Mouse (Mus musculus): ENCODE measurements around the gene Nek10. TPM values are rescaled to one million over a fixed set of nuclear protein-coding genes. Genes with fewer than 3 reads are reported as not detected.
A peak's percentile ranks its signal among the peaks of the same experiment; 100 is the strongest.

Nek10 gene
- total and polyA plus RNA-seq, 3 experiments = 0.01 to 0.04 TPM; not detected in 1

GRCm38 (mm10) chr14:14904750-14905529 lies 101.7 kb downstream of the Nek10 start:
- no peaks in the 10 kb centered on the region for H3K9me3 ChIP-seq (replicated peaks; ENCODE audit: low read length)
- in situ Hi-C loops (cut with MboI; ENCODE audit: low pct_ligation_motif_present, low pct_unique_long_range_greater_than_20kb, low sequenced_read_pairs) = no loop called here
- DNase-seq (ENCODE audit: extremely low read depth) = peak; percentile 79
- no peak overlapping the region for H3K9ac ChIP-seq (ENCODE audit: insufficient read depth, low read depth)
- H3K27ac ChIP-seq (ENCODE audit: insufficient read depth, low read depth) = no peak overlapping the region
- no peaks in the 10 kb centered on the region for H3K36me3 ChIP-seq (replicated peaks in 1 of 2; ENCODE audit: control insufficient read depth in 1 of 2, insufficient read depth in 1 of 2, low read length in 1 of 2)
- dilution Hi-C loops (cut with MboI; ENCODE audit: extremely low pct_ligation_motif_present, extremely low pct_unique_long_range_greater_than_20kb, low sequenced_read_pairs) = no loop called here
- H3K4me2 ChIP-seq (ENCODE audit: insufficient read depth, low read depth, poor library complexity, severe bottlenecking) = 0 out of 2 replicates have a peak overlapping the region, but pooled peaks have one; percentile 34
- H3K4me1 ChIP-seq (ENCODE audit: control insufficient read depth in 1 of 2, insufficient read depth in 2 of 2) = 0 out of 4 replicates have a peak, but pooled peaks cover 0 to 4% of the 10 kb centered on the region in 2 experiments
- H3K79me2 ChIP-seq (replicated peaks; ENCODE audit: control insufficient read depth, extremely low read depth, insufficient read depth, poor library complexity, severe bottlenecking) = no peaks in the 10 kb centered on the region
- H3K4me3 ChIP-seq (replicated peaks in 1 of 3; ENCODE audit: low read depth in 2 of 3, low read length in 2 of 3, poor library complexity in 1 of 3) = no peak overlapping the region
- no peaks in the 10 kb centered on the region for H3K27me3 ChIP-seq (replicated peaks)
- TF ChIP-seq MAZ (IDR thresholded peaks at IDR 0.05; ENCODE audit: low read depth, low read length) = no peak
- peak; percentile 41; the same call in 1 of the 2 replicates for TF ChIP-seq MYC (IDR thresholded peaks at IDR 0.05; ENCODE audit: low read depth, low read length)
- 0 out of 2 replicates have a peak, but pooled peaks have one; percentile 27 for TF ChIP-seq NELFE (IDR thresholded peaks at IDR 0.05; ENCODE audit: low read depth, low read length)
- peak; percentile 46 to 82; a peak in 3 of 4 replicates for TF ChIP-seq CTCF (conservative IDR thresholded peaks at IDR 0.05 in 1 of 2, IDR thresholded peaks at IDR 0.05 in 1 of 2; ENCODE audit: low read depth in 2 of 2, low read length in 2 of 2)
- peak; percentile 73 for TF ChIP-seq RAD21 (IDR thresholded peaks at IDR 0.05; ENCODE audit: low read depth, low read length)
- peak; percentile 71 for TF ChIP-seq SMC3 (IDR thresholded peaks at IDR 0.05; ENCODE audit: low read depth, low read length)

GRCm38 (mm10) chr14:14905530-14905852 lies 102.3 kb downstream of the Nek10 start:
- TF ChIP-seq CTCF (conservative IDR thresholded peaks at IDR 0.05 in 1 of 2, IDR thresholded peaks at IDR 0.05 in 1 of 2; ENCODE audit: low read depth in 2 of 2, low read length in 2 of 2) (peak in 1 of 2 experiments; percentile 54; a peak in 2 of 4 replicates), ELF1 (IDR thresholded peaks at IDR 0.05; ENCODE audit: low read depth, low read length) (no peak)
- Histone ChIP-seq H3K36me3 (replicated peaks in 1 of 2; ENCODE audit: control insufficient read depth in 1 of 2, insufficient read depth in 1 of 2, low read length in 1 of 2) (no peaks in the 10 kb centered on the region), H3K4me1 (ENCODE audit: control insufficient read depth in 1 of 2, insufficient read depth in 2 of 2) (0 out of 4 replicates have a peak, but pooled peaks cover 0 to 4% of the 10 kb centered on the region in 2 experiments), H3K79me2 (replicated peaks; ENCODE audit: control insufficient read depth, extremely low read depth, insufficient read depth, poor library complexity, severe bottlenecking) (no peaks in the 10 kb centered on the region), H3K9me3 (replicated peaks; ENCODE audit: low read length) (no peaks in the 10 kb centered on the region), H3K27me3 (replicated peaks) (no peaks in the 10 kb centered on the region), H3K9ac (ENCODE audit: insufficient read depth, low read depth) (no peak overlapping the region), H3K4me3 (replicated peaks in 1 of 3; ENCODE audit: low read depth in 2 of 3, low read length in 2 of 3, poor library complexity in 1 of 3) (no peak overlapping the region), H3K27ac (ENCODE audit: insufficient read depth, low read depth) (no peak overlapping the region), H3K4me2 (ENCODE audit: insufficient read depth, low read depth, poor library complexity, severe bottlenecking) (no peak overlapping the region)
- in situ Hi-C loops (cut with MboI; ENCODE audit: low pct_ligation_motif_present, low pct_unique_long_range_greater_than_20kb, low sequenced_read_pairs) = no loop called here
- dilution Hi-C loops (cut with MboI; ENCODE audit: extremely low pct_ligation_motif_present, extremely low pct_unique_long_range_greater_than_20kb, low sequenced_read_pairs) = no loop called here
- DNase-seq (ENCODE audit: extremely low read depth) = peak; percentile 26

- H3K4me2 ChIP-seq (ENCODE audit: insufficient read depth, low read depth, poor library complexity, severe bottlenecking) = no peak overlapping the region
- no peaks in the 10 kb centered on the region for H3K4me1 ChIP-seq (ENCODE audit: control insufficient read depth in 1 of 2, insufficient read depth in 2 of 2)
- H3K9ac ChIP-seq (ENCODE audit: insufficient read depth, low read depth) = no peak overlapping the region
- dilution Hi-C loops (cut with MboI; ENCODE audit: extremely low pct_ligation_motif_present, extremely low pct_unique_long_range_greater_than_20kb, low sequenced_read_pairs) (no loop called here), in situ Hi-C loops (cut with MboI; ENCODE audit: low pct_ligation_motif_present, low pct_unique_long_range_greater_than_20kb, low sequenced_read_pairs) (no loop called here)
- no peaks in the 10 kb centered on the region for H3K36me3 ChIP-seq (replicated peaks in 1 of 2; ENCODE audit: control insufficient read depth in 1 of 2, insufficient read depth in 1 of 2, low read length in 1 of 2)
- H3K4me3 ChIP-seq (replicated peaks in 1 of 3; ENCODE audit: low read depth in 2 of 3, low read length in 2 of 3, poor library complexity in 1 of 3) = no peak overlapping the region
- no peaks in the 10 kb centered on the region for H3K79me2 ChIP-seq (replicated peaks; ENCODE audit: control insufficient read depth, extremely low read depth, insufficient read depth, poor library complexity, severe bottlenecking)
- H3K27me3 ChIP-seq (replicated peaks) = no peaks in the 10 kb centered on the region
- H3K27ac ChIP-seq (ENCODE audit: insufficient read depth, low read depth) = no peak overlapping the region
- TF ChIP-seq USF2 (conservative IDR thresholded peaks at IDR 0.05; ENCODE audit: low read depth, low read length) (no peak), USF1 (IDR thresholded peaks at IDR 0.05; ENCODE audit: low read depth, low read length) (no peak), POLR2AphosphoS2 (IDR thresholded peaks at IDR 0.05; ENCODE audit: low read depth, low read length) (no peak), ZKSCAN1 (IDR thresholded peaks at IDR 0.05; ENCODE audit: borderline replicate concordance, low read depth, low read length) (no peak), ZC3H11A (IDR thresholded peaks at IDR 0.05; ENCODE audit: low read depth, low read length) (no peak), BHLHE40 (IDR thresholded peaks at IDR 0.05; ENCODE audit: low read depth, low read length) (no peak), ELF1 (IDR thresholded peaks at IDR 0.05; ENCODE audit: low read depth, low read length) (no peak), GABPA (IDR thresholded peaks at IDR 0.05; ENCODE audit: insufficient replicate concordance, low read depth, low read length) (no peak), EP300 (IDR thresholded peaks at IDR 0.05; ENCODE audit: low read length) (no peak), ETS1 (conservative IDR thresholded peaks at IDR 0.05; ENCODE audit: low read depth, low read length) (no peak), MAX (IDR thresholded peaks at IDR 0.05; ENCODE audit: low read length) (no peak), MYC (IDR thresholded peaks at IDR 0.05; ENCODE audit: low read depth, low read length) (no peak), SIN3A (IDR thresholded peaks at IDR 0.05; ENCODE audit: low read length) (no peak), TBP (conservative IDR thresholded peaks at IDR 0.05; ENCODE audit: low read depth, low read length) (no peak), IRF4 (IDR thresholded peaks at IDR 0.05; ENCODE audit: low read depth, low read length) (no peak), POLR2A (IDR thresholded peaks at IDR 0.05; ENCODE audit: low read depth, low read length) (no peak), CHD2 (IDR thresholded peaks at IDR 0.05; ENCODE audit: low read length) (no peak)
- no peak for DNase-seq (ENCODE audit: extremely low read depth)
- H3K9me3 ChIP-seq (replicated peaks; ENCODE audit: low read length) = no peaks in the 10 kb centered on the region
Measured at GRCm38 (mm10) chr14:14925615-14926014, 122.4 kb downstream of the Nek10 start.
